ENCODE assay signal across 9 mouse cellular contexts in the genomic region with DNA sequence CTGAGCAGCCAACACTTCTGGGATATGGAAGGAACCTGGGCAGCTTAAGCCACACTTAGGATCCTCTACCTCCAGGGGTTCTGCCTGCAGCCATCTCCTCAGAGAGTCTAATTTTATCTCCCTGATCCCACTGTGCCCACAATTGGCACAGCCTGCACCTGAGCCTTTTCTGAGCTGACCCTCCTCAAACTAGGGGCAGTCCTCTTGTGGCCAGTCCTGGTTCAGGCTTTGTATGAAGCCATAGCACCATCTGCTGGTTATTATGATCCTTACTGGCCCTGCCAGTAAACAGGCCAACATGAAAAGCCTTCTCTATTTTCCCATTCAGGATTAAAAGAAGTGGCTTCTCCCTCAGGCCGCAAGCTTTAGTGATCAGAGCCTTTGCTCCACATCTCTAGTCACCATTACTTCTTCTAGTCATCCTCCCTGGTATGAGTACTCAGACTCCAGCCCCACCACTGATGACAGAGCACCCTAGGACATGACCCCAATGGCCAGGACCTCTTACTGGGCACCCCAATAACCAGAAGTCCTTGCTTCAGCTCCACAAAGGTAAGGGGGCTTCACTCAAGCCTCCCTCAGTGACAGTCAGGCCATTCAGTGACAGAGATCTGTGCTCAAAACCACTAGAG. TPM values are rescaled to one million over a fixed set of nuclear protein-coding genes. Genes with fewer than 3 reads are reported as not detected.
DNase-seq lines count a peak whose midpoint lies in the region; ATAC-seq lines count a peak whose summit lies in the region.
"Had no signal": no experiment of that assay in that cellular context is flagged by ENCODE, and none has a peak within 500 bp of the region (broad histone marks: within the 10 kb centered on the region; RNA-seq: fewer than 3 reads in every experiment).

No protein-coding gene starts in this region.

- no peak overlapping the region for H3K4me3 ChIP-seq in midbrain, embryonic 16.5 days (ENCODE audit: low read depth, low read length)
- H3K4me3 ChIP-seq: myocyte had no signal

- ATAC-seq in midbrain, embryonic 16.5 days = peak; percentile 86
- no peak for ATAC-seq in inflammation-experienced regulatory T-cells, adult 6 months

- intact Hi-C loops in heart, postnatal 10 days (cut with DNase I) = no loop called here

- DNase-seq in cerebellum, adult 18-20 months = peak; percentile 12 to 34
- DNase-seq in cerebellum, adult 11 months = no peak
- peak; percentile 20 for DNase-seq in urinary bladder, postnatal 14 days (ENCODE audit: low spot score)
- no peak for DNase-seq in urinary bladder, postnatal 4 days (ENCODE audit: low spot score in 2 of 2)
- peak; percentile 36 to 65 for DNase-seq in heart, postnatal 10 days
- peak; percentile 40 for DNase-seq in layer of hippocampus, adult 9-10 months (ENCODE audit: low spot score)

- no peak overlapping the region for H3K9ac ChIP-seq in midbrain, embryonic 16.5 days (ENCODE audit: low read depth, low read length)

- 48% methylated on average over 1 of the region's 1 CpGs for WGBS in midbrain, embryonic 16.5 days

- no peak overlapping the region for H3K4me2 ChIP-seq in midbrain, embryonic 16.5 days (ENCODE audit: low read length)

- H3K4me1 ChIP-seq in midbrain, embryonic 16.5 days (ENCODE audit: control insufficient read depth, insufficient read depth, low read length) = no peaks in the 10 kb centered on the region

- H3K27ac ChIP-seq in midbrain, embryonic 16.5 days (ENCODE audit: low read length) = no peak overlapping the region

- no peaks in the 10 kb centered on the region for H3K9me3 ChIP-seq in midbrain, embryonic 16.5 days (replicated peaks; ENCODE audit: control insufficient read depth, low read length, poor library complexity, severe bottlenecking)

- no peaks in the 10 kb centered on the region for H3K36me3 ChIP-seq in midbrain, embryonic 16.5 days (ENCODE audit: control insufficient read depth, insufficient read depth, low read length)

- H3K27me3 ChIP-seq in midbrain, embryonic 16.5 days (ENCODE audit: control insufficient read depth, insufficient read depth, low read depth, low read length) = no peaks in the 10 kb centered on the region

RNA-seq across cellular contexts. Expression of gene Smpd1, which starts 26.7 kb away (rescaled TPM):
- 100 to 1,000 TPM; 120 to 137 TPM for total RNA-seq in heart, postnatal 10 days (2021)
- polyA plus RNA-seq in midbrain, embryonic 16.5 days (2015; fragmentation: Nextera tagmentation; extraction: Ambion mirVana) = 95.2 and 104 TPM in 2 replicates
- 10 to 100 TPM; 15.4 to 23.7 (median 22.3) TPM for polyA plus RNA-seq in inflammation-experienced regulatory T-cells, adult 6 months (2017; shearing (Covaris generic))

RNA-seq across cellular contexts. Expression of gene Cavin3, which starts 45.3 kb away (rescaled TPM):
- 10 to 100 TPM; 45.4 to 46.2 TPM for total RNA-seq in heart, postnatal 10 days (2021)
- 28.6 and 31.0 TPM in 2 replicates for polyA plus RNA-seq in midbrain, embryonic 16.5 days (2015; fragmentation: Nextera tagmentation; extraction: Ambion mirVana)
- polyA plus RNA-seq in inflammation-experienced regulatory T-cells, adult 6 months (2017; shearing (Covaris generic)) = not detected

RNA-seq across cellular contexts. Expression of gene Apbb1, which starts 54.0 kb away (rescaled TPM):
- 10 to 100 TPM; 67.0 to 76.3 TPM for total RNA-seq in heart, postnatal 10 days (2021)
- polyA plus RNA-seq in midbrain, embryonic 16.5 days (2015; fragmentation: Nextera tagmentation; extraction: Ambion mirVana) = 333 and 360 TPM in 2 replicates
- polyA plus RNA-seq in inflammation-experienced regulatory T-cells, adult 6 months (2017; shearing (Covaris generic)) = 10 to 100 TPM in 1 of 3 experiments, 1 to 10 TPM in 2; 2.9 to 10.5 (median 3.8) TPM

Comparison
In these comparisons a context has a peak if more than half of its experiments do, and no peak if none do; other contexts are left out.
1. DNase-seq: peak in cerebellum, adult 18-20 months (2 of 2), urinary bladder, postnatal 14 days (single experiment), heart, postnatal 10 days (2 of 2) and layer of hippocampus, adult 9-10 months (single experiment); none in cerebellum, adult 11 months (single experiment) and urinary bladder, postnatal 4 days (0 of 2).
2. RNA of gene Cavin3, which starts 45.3 kb away (polyA plus RNA-seq): 28.6 to 31.0 TPM in midbrain, embryonic 16.5 days; not detected in inflammation-experienced regulatory T-cells, adult 6 months; every median in the first group is over 10 times any median in the second.
3. RNA of gene Apbb1, which starts 54.0 kb away (polyA plus RNA-seq): 333 to 360 TPM in midbrain, embryonic 16.5 days; 2.9 to 10.5 TPM in inflammation-experienced regulatory T-cells, adult 6 months; every median in the first group is over 10 times any median in the second.